Mouse (Mus musculus) bone marrow, adult 2 months (tissue): ENCODE measurements around the gene Rab4a.

Experiments used
- CTCF ChIP-seq: fragments of 200-500 bp; IDR thresholded peaks from 2 replicates; pipeline ENCODE4 v1.5.1; 2011; ENCODE audit warnings: low read length, control low read depth; ENCODE audit not compliant: control insufficient read depth, insufficient read depth
- POLR2A ChIP-seq: fragments of 200-500 bp; IDR thresholded peaks from 2 replicates; pipeline ENCODE4 v1.6.1; 2011; ENCODE audit warnings: low read depth, mild to moderate bottlenecking, control low read depth, low read length, borderline replicate concordance; ENCODE audit not compliant: control insufficient read depth

DNA sequence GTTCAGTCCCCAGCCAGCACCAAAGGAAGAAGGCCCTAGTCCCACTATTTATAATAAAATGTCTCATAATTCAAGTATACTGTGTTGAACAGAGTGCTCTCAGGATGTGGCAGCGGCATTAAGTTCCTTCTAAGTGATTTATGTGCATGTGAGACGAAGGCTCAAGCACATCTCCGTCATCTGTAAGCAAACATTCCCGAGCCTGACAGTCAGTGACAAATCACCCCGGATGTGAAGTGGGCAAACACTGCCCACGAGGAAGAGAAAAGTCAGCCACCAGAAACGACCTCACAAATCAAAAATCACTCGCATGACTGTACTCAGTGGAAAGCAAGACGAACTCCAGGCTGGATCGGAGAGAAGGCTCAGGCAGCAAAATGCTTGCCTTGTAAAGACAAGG, 11.9 kb upstream of the Rab4a start:
- TF ChIP-seq CTCF, result no peak
- TF ChIP-seq POLR2A, result no peak
